Mouse (Mus musculus): ENCODE data around the gene Rabgap1.

GRCm38 (mm10) chr2:37527587-37527986 is 84.5 kb downstream of the Rabgap1 start:
- TF ChIP-seq CTCF (IDR thresholded peaks at IDR 0.05; ENCODE audit: insufficient read depth, low read length) (no peak), POLR2A (IDR thresholded peaks at IDR 0.05; ENCODE audit: borderline replicate concordance, extremely low read depth, low read depth, low read length) (no peak)

Data from lung, adult 2 months (tissue).